Mouse (Mus musculus): ENCODE results near the gene Ddx19b. TPM values are rescaled to one million over a fixed set of nuclear protein-coding genes. Genes with fewer than 3 reads are reported as not detected.
"Not testable (repeated sequence)": the region's sequence is repeated elsewhere in the genome, so short reads cannot be mapped to it uniquely, and the experiment has no call there.

Gene Ddx19b
- polyA plus RNA-seq, 1 experiment from 2014 or later, result 8.3 TPM

DNA sequence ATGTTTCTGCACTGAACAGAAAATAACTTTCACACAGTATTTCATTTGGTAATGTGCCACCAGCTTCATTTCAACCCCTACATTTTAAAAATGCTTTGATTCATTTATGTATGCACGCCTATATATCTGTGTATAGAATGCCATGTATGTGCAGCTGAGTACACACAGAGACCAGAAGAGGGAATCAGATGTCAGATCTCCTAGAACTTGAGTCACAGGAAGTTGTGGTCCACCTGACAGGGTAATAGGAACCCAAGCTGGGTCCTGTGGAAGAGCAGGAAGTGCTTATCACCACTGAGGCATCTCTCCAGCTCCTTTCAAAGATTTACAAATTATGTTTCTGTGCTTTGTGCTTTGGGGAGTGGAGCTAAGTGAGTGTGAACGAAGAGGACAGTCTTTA is 50.2 kb downstream of the Ddx19b start:
- H3K36me3 ChIP-seq (ENCODE audit: control insufficient read depth, insufficient read depth, low read length), result peaks cover 21% of the 10 kb centered on the region
- H3K4me3 ChIP-seq (ENCODE audit: low read depth, low read length), result no peak overlapping the region
- no peaks in the 10 kb centered on the region for H3K4me1 ChIP-seq (ENCODE audit: control insufficient read depth, insufficient read depth, low read length)
- ATAC-seq (ENCODE audit: low FRiP score), result no peak
- 87% methylated on average over 2 of the region's 2 CpGs for WGBS
- peak; percentile 70 for DNase-seq (ENCODE audit: low spot score, missing footprints)
- H3K9ac ChIP-seq (ENCODE audit: low read length), result no peak overlapping the region
- no peaks in the 10 kb centered on the region for H3K9me3 ChIP-seq (ENCODE audit: control insufficient read depth, low read length)
- H3K4me2 ChIP-seq, result no peak overlapping the region
- no peak overlapping the region for H3K27ac ChIP-seq (ENCODE audit: low read depth, low read length)
- H3K27me3 ChIP-seq (ENCODE audit: control insufficient read depth, insufficient read depth, low read length), result no peaks in the 10 kb centered on the region

DNA sequence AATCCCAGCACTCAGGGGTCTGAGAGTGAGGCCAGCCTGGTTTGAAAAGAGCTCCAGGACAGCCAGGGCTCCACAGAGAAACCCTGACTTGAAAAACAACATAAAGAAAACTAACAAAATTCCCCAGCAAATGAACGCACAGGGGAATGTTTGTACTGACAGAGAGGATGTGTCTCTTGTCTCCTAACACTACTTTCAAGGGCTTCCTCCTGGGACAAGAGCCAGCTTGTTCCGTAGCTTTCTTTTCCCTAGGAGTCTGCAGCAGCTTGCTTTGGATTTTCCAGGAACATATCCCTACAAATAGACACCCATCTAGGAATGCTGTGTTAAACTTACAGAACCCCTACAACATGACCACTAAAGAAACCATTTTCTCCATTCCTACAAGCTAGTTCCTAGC is 53.6 kb downstream of the Ddx19b start:
- H3K27me3 ChIP-seq (ENCODE audit: control insufficient read depth, insufficient read depth, low read length); H3K4me2 ChIP-seq; DNase-seq (ENCODE audit: low spot score, missing footprints); H3K4me3 ChIP-seq (ENCODE audit: low read depth, low read length); H3K27ac ChIP-seq (ENCODE audit: low read depth, low read length); H3K9me3 ChIP-seq (ENCODE audit: control insufficient read depth, low read length); H3K4me1 ChIP-seq (ENCODE audit: control insufficient read depth, insufficient read depth, low read length); ATAC-seq (ENCODE audit: low FRiP score); H3K9ac ChIP-seq (ENCODE audit: low read length); H3K36me3 ChIP-seq (ENCODE audit: control insufficient read depth, insufficient read depth, low read length): not testable (repeated sequence)
- WGBS, result 89% methylated on average over 2 of the region's 2 CpGs

DNA sequence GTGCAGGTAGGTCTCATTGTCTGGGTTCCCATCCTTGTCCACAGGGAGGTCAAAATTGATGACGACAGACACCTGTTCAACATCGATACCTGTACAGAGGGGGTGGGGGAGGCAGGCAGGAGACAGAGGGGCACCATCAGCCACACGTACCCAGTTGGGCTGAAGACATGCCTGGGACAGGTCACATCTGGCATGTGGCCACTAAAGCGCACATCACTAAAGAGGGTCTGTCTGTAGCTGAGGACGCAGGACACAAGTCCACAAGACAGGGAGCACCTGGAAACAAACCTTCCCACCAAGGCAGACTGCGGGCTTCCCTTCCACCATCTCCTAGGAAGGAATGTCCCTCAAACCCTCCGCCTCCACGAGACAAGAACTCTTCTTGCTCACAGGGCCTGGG is 55.0 kb downstream of the Ddx19b start:
- not testable (repeated sequence) for ATAC-seq (ENCODE audit: low FRiP score); H3K27me3 ChIP-seq (ENCODE audit: control insufficient read depth, insufficient read depth, low read length); H3K4me1 ChIP-seq (ENCODE audit: control insufficient read depth, insufficient read depth, low read length); H3K9ac ChIP-seq (ENCODE audit: low read length); H3K4me3 ChIP-seq (ENCODE audit: low read depth, low read length); H3K36me3 ChIP-seq (ENCODE audit: control insufficient read depth, insufficient read depth, low read length); H3K27ac ChIP-seq (ENCODE audit: low read depth, low read length); H3K4me2 ChIP-seq; H3K9me3 ChIP-seq (ENCODE audit: control insufficient read depth, low read length)
- 93% methylated on average over 8 of the region's 8 CpGs for WGBS
- peak; percentile 45 for DNase-seq (ENCODE audit: low spot score, missing footprints)

DNA sequence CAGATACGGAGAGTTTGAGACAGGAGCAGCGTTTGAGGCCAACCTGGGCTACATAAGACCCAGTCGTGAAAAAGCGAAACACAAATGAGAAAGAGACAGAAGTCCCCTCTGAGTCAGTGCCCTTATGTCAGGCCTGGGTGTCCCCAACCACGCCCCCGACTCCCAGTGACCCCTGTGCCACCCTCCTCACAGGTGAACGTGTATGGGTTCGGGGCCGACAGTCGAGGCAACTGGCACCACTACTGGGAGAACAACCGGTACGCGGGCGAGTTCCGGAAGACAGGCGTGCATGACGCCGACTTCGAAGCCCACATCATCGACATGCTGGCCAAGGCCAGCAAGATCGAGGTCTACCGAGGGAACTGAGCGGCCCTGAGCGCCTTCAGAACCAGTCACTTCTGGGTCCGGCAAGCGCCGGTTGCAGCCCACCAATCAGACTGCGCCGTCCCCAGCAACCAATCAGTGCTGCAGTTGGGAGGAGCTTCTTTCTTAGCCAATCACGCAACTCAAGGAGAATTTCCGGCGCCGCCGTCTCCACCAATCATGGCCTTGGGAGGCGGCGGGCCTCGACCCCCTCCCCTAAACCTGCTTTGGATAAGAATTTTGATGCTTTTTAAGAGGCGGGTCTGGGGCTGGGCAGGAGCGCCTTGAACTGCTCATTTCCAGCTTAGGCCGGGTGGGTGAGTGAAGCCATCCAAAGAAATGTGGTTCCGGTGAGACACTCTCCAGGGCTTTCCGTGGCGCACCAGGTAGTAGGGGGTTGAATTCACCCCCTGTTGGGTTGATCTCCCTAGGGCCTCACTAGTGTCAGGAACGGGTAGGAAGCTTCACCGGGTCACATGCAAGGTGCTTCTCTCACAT is 61.4 kb downstream of the Ddx19b start:
- peak overlapping the region; percentile 45 for H3K4me3 ChIP-seq (ENCODE audit: low read depth, low read length)
- H3K27ac ChIP-seq (ENCODE audit: low read depth, low read length), result no peak overlapping the region
- no peaks in the 10 kb centered on the region for H3K9me3 ChIP-seq (ENCODE audit: control insufficient read depth, low read length)
- H3K4me2 ChIP-seq, result peak overlapping the region; percentile 77
- ATAC-seq (ENCODE audit: low FRiP score) (peak; percentile 98), DNase-seq (ENCODE audit: low spot score, missing footprints) (peak; percentile 97)
- H3K36me3 ChIP-seq (ENCODE audit: control insufficient read depth, insufficient read depth, low read length), result no peaks in the 10 kb centered on the region; the same call in 1 of the 2 replicates
- peaks cover 4% of the 10 kb centered on the region for H3K4me1 ChIP-seq (ENCODE audit: control insufficient read depth, insufficient read depth, low read length)
- peak overlapping the region; percentile 63 for H3K9ac ChIP-seq (ENCODE audit: low read length)
- 5% methylated on average over 45 of the region's 45 CpGs for WGBS
- H3K27me3 ChIP-seq (ENCODE audit: control insufficient read depth, insufficient read depth, low read length), result no peaks in the 10 kb centered on the region

DNA sequence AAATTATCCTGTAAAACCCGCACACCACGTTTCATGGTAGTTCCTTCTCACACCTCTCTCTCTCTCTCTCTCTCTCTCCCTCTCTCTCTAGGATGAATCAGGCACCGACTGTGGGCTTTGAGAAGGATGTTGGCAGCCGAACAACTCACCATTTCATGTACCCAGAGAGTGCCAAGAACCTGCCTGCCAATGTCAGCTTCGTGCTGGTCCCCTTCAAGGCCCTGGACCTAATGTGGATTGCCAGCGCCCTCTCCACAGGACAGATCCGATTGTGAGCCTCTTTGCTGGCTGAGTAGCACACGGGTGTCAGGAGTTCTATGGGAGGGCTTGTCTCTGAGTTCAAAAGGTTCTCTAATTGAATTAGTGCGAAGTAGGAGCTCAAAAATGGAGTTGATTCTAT is 64.2 kb downstream of the Ddx19b start:
- 81% methylated on average over 9 of the region's 9 CpGs for WGBS
- no peak overlapping the region for H3K4me3 ChIP-seq (ENCODE audit: low read depth, low read length)
- H3K4me1 ChIP-seq (ENCODE audit: control insufficient read depth, insufficient read depth, low read length), result peaks cover 4% of the 10 kb centered on the region
- no peak overlapping the region for H3K9ac ChIP-seq (ENCODE audit: low read length)
- no peaks in the 10 kb centered on the region for H3K36me3 ChIP-seq (ENCODE audit: control insufficient read depth, insufficient read depth, low read length)
- H3K9me3 ChIP-seq (ENCODE audit: control insufficient read depth, low read length), result no peaks in the 10 kb centered on the region
- no peak overlapping the region for H3K4me2 ChIP-seq
- no peak overlapping the region for H3K27ac ChIP-seq (ENCODE audit: low read depth, low read length)
- DNase-seq (ENCODE audit: low spot score, missing footprints), result no peak
- no peak for ATAC-seq (ENCODE audit: low FRiP score)
- no peaks in the 10 kb centered on the region for H3K27me3 ChIP-seq (ENCODE audit: control insufficient read depth, insufficient read depth, low read length)

DNA sequence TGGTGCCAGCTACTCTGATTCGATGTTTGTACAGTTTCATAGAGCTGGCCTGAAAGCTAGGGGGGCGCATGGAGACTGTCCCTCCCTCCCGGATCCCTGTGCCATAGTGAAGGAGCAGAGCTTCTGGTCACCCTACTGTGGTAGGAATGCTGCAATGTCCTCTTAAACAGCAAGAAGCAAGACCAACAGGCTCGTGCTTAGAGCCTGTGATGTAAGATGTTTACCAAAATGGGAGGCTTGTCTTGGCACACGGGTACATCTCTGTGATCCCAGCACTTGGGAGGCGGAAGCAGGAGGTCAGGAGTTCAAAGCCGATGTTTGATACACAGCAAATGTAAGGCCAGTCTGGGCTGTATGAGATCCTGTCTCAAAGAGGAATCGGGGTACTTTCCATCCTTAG is 65.0 kb downstream of the Ddx19b start:
- Histone ChIP-seq H3K9me3 (ENCODE audit: control insufficient read depth, low read length) (no peaks in the 10 kb centered on the region), H3K4me2 (no peak overlapping the region), H3K9ac (ENCODE audit: low read length) (no peak overlapping the region), H3K27ac (ENCODE audit: low read depth, low read length) (no peak overlapping the region), H3K36me3 (ENCODE audit: control insufficient read depth, insufficient read depth, low read length) (no peaks in the 10 kb centered on the region), H3K27me3 (ENCODE audit: control insufficient read depth, insufficient read depth, low read length) (no peaks in the 10 kb centered on the region), H3K4me3 (ENCODE audit: low read depth, low read length) (no peak overlapping the region), H3K4me1 (ENCODE audit: control insufficient read depth, insufficient read depth, low read length) (peaks cover 4% of the 10 kb centered on the region)
- ATAC-seq (ENCODE audit: low FRiP score), result no peak
- no peak for DNase-seq (ENCODE audit: low spot score, missing footprints)
- WGBS, result 90% methylated on average over 8 of the region's 8 CpGs

DNA sequence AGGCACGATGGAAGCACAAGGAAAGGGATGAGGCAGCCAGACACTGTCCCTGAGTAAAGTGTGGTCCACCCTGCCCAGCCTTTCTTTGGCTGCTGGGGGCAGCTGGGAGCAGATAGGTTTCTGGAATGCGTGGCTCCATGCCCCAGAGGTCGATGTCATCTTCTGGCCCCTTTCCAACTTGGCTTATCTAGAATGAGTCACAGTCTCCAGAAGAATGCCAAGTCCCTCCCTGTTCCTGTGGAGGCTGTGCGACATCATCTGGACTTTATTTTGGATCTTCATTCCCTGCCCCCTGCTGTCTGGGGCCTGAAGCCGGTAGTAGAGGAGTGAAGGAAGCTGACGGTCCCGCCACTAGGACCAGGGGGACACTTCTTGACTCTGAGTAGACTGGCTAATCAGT is 66.0 kb downstream of the Ddx19b start:
- Histone ChIP-seq H3K4me3 (ENCODE audit: low read depth, low read length) (no peak overlapping the region), H3K27ac (ENCODE audit: low read depth, low read length) (no peak overlapping the region), H3K9ac (ENCODE audit: low read length) (no peak overlapping the region), H3K4me1 (ENCODE audit: control insufficient read depth, insufficient read depth, low read length) (peaks cover under 1% of the 10 kb centered on the region), H3K9me3 (ENCODE audit: control insufficient read depth, low read length) (no peaks in the 10 kb centered on the region), H3K27me3 (ENCODE audit: control insufficient read depth, insufficient read depth, low read length) (no peaks in the 10 kb centered on the region), H3K36me3 (ENCODE audit: control insufficient read depth, insufficient read depth, low read length) (no peaks in the 10 kb centered on the region), H3K4me2 (no peak overlapping the region)
- DNase-seq (ENCODE audit: low spot score, missing footprints) (no peak), ATAC-seq (ENCODE audit: low FRiP score) (no peak)
- 78% methylated on average over 7 of the region's 7 CpGs for WGBS

DNA sequence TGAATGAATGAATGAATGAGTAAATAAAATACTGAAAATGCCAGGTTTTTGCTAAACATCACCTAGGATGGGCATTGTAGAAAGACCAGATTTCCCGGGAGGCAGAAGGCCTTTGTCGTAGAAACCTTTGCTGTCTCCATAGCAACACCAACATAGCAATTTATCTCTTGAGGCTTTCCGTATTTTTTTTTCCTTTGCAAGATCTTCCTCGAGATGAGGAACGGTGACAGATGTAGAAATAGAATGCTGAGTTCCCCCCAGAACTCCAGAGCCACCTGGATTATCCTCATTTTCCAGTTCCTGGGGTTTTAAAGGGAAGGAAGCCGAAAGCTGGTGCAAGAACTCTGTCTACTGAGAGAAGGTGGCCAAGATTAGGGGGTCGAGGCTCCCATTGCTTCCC is 66.9 kb downstream of the Ddx19b start:
- H3K9ac ChIP-seq (ENCODE audit: low read length), result no peak overlapping the region
- ATAC-seq (ENCODE audit: low FRiP score), result no peak
- no peaks in the 10 kb centered on the region for H3K9me3 ChIP-seq (ENCODE audit: control insufficient read depth, low read length)
- H3K4me1 ChIP-seq (ENCODE audit: control insufficient read depth, insufficient read depth, low read length), result no peaks in the 10 kb centered on the region
- no peaks in the 10 kb centered on the region for H3K27me3 ChIP-seq (ENCODE audit: control insufficient read depth, insufficient read depth, low read length)
- no peak overlapping the region for H3K27ac ChIP-seq (ENCODE audit: low read depth, low read length)
- H3K4me3 ChIP-seq (ENCODE audit: low read depth, low read length), result no peak overlapping the region
- H3K36me3 ChIP-seq (ENCODE audit: control insufficient read depth, insufficient read depth, low read length), result peaks cover 2% of the 10 kb centered on the region; the same call in 1 of the 2 replicates
- WGBS, result 82% methylated on average over 7 of the region's 7 CpGs
- H3K4me2 ChIP-seq, result no peak overlapping the region
- no peak for DNase-seq (ENCODE audit: low spot score, missing footprints)

DNA sequence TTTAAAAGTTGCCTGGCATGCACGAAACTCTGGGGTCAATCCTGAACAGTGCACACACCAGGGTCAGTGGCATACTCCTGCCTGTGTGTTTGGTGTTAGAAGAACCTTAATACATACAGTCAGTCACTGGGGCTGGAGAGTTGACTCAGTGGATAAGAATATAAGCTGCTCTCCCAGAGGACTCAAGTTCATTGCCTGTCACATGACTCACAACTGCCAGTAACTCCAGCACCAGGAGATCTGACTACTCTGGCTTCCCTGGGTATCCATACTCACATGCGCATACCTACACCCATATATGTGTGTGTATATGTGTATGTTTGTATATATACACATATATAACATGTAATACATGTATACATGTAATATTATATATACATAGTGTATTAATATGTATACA is 68.5 kb downstream of the Ddx19b start:
- peaks cover 3% of the 10 kb centered on the region; the same call in 1 of the 2 replicates for H3K36me3 ChIP-seq (ENCODE audit: control insufficient read depth, insufficient read depth, low read length)

More for the DNA sequence above, 68.5 kb downstream of the Ddx19b start:
- WGBS, result 90% methylated on average over 2 of the region's 2 CpGs
- no peak overlapping the region for H3K4me2 ChIP-seq
- H3K4me3 ChIP-seq (ENCODE audit: low read depth, low read length), result no peak overlapping the region
- no peak overlapping the region for H3K27ac ChIP-seq (ENCODE audit: low read depth, low read length)
- no peaks in the 10 kb centered on the region for H3K9me3 ChIP-seq (ENCODE audit: control insufficient read depth, low read length)
- H3K27me3 ChIP-seq (ENCODE audit: control insufficient read depth, insufficient read depth, low read length), result no peaks in the 10 kb centered on the region
- H3K9ac ChIP-seq (ENCODE audit: low read length), result no peak overlapping the region
- ATAC-seq (ENCODE audit: low FRiP score) (no peak), DNase-seq (ENCODE audit: low spot score, missing footprints) (no peak)
- no peaks in the 10 kb centered on the region for H3K4me1 ChIP-seq (ENCODE audit: control insufficient read depth, insufficient read depth, low read length)

All from midbrain, embryonic 11.5 days (tissue).